Mouse (Mus musculus) intestine, embryonic 15.5 days (tissue): ENCODE results near the gene Ssr2. TPM values are rescaled to one million over a fixed set of nuclear protein-coding genes. Genes with fewer than 3 reads are reported as not detected.
A peak's percentile ranks its signal among the peaks of the same experiment; 100 is the strongest.

Experiments
- ATAC-seq: fragments of 200-750 bp; cut with Nextera tagmentation; 2 replicates; pipeline ENCODE4 v1.8.0; 2017; ENCODE audit warnings: moderate TSS enrichment, moderate library complexity
- H3K27ac ChIP-seq: fragments of 300-500 bp; sonication (generic); 2 replicates; pipeline ENCODE4 v1.5.1; 2015; ENCODE audit warnings: mild to moderate bottlenecking, inconsistent platforms
- H3K27me3 ChIP-seq: fragments of 300-500 bp; sonication (generic); replicated peaks from 2 replicates; pipeline ENCODE4 v1.6.1; 2015; ENCODE audit warnings: inconsistent platforms
- H3K36me3 ChIP-seq: fragments of 300-500 bp; sonication (generic); 2 replicates; pipeline ENCODE4 v1.6.1; 2015; ENCODE audit warnings: inconsistent platforms
- H3K4me1 ChIP-seq: fragments of 300-500 bp; sonication (generic); replicated peaks from 2 replicates; pipeline ENCODE4 v1.6.1; 2015; ENCODE audit warnings: inconsistent platforms
- H3K4me2 ChIP-seq: fragments of 300-500 bp; sonication (generic); replicated peaks from 2 replicates; pipeline ENCODE4 v1.6.1; 2015; ENCODE audit warnings: mild to moderate bottlenecking, inconsistent platforms
- H3K4me3 ChIP-seq: fragments of 300-500 bp; sonication (generic); replicated peaks from 2 replicates; pipeline ENCODE4 v1.5.1; 2015; ENCODE audit warnings: inconsistent platforms
- H3K9ac ChIP-seq: fragments of 300-500 bp; sonication (generic); 2 replicates; pipeline ENCODE4 v1.6.1; 2015; ENCODE audit warnings: inconsistent platforms
- H3K9me3 ChIP-seq: fragments of 300-500 bp; sonication (generic); 2 replicates; pipeline ENCODE4 v1.6.1; 2016; ENCODE audit warnings: inconsistent platforms
- WGBS: fragments of 180-500 bp; shearing (Covaris S2); methylation state at CpG from one replicate; pipeline ENCODE4 v1.1.7; 2015; 5-methylcytosine and 5-hydroxymethylcytosine counted together
- polyA plus RNA-seq: library from polyadenylated mRNA; unstranded; fragments of >200 nt; fragmentation: Nextera tagmentation; extraction: Ambion mirVana; gene quantifications from 2 replicates; pipeline ENCODE4 v1.2.1, GENCODE M21; 2015

Gene Ssr2
- polyA plus RNA-seq, 1 experiment from 2014 or later = 338 TPM

GRCm38 (mm10) chr3:88623346-88624135 is 47.9 kb downstream of the Ssr2 start:
- 0 out of 2 replicates have a peak, but pooled peaks have one; percentile 0 for ATAC-seq
- peak overlapping the region; percentile 79 for H3K4me2 ChIP-seq
- peak overlapping the region; percentile 93 for H3K4me3 ChIP-seq
- H3K4me1 ChIP-seq = peaks cover 36% of the 10 kb centered on the region
- peak overlapping the region; percentile 95 for H3K9ac ChIP-seq
- peak overlapping the region; percentile 95 for H3K27ac ChIP-seq
- H3K27me3 ChIP-seq = no peaks in the 10 kb centered on the region
- H3K9me3 ChIP-seq = no peaks in the 10 kb centered on the region
- WGBS = 3% methylated on average over 15 of the region's 15 CpGs
- no peaks in the 10 kb centered on the region for H3K36me3 ChIP-seq

DNA sequence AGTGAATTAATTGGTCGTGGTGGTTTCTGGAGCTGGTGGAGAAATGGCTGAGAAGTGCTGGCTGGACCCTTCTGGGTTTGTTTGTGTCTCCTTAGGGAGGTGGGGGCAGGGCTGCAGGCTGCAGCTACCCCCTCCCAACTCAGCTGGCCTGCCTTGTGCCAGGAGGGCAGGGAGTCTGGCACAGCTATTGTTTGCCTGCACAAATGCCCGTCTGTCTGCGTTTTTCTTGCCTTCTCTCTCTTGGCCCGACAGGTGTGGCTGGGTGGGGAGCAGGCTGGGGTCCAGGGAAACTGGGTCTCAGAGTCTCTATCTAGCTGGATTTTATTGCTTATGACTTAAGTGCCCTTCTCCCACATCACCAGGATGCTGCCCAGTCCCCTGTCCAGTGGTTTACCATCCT is 48.6 kb downstream of the Ssr2 start:
- peak overlapping the region; percentile 93 for H3K4me3 ChIP-seq
- no peak for ATAC-seq
- peaks cover 3% of the 10 kb centered on the region; the same call in 1 of the 2 replicates for H3K36me3 ChIP-seq
- H3K4me2 ChIP-seq = peak overlapping the region; percentile 79
- no peaks in the 10 kb centered on the region for H3K27me3 ChIP-seq
- H3K9me3 ChIP-seq = no peaks in the 10 kb centered on the region
- 16% methylated on average over 4 of the region's 4 CpGs for WGBS
- peaks cover 36% of the 10 kb centered on the region for H3K4me1 ChIP-seq
- H3K9ac ChIP-seq = peak overlapping the region; percentile 95; the same call in 1 of the 2 replicates
- peak overlapping the region; percentile 95 for H3K27ac ChIP-seq

GRCm38 (mm10) chr3:88624951-88625350 is 49.3 kb downstream of the Ssr2 start:
- H3K36me3 ChIP-seq = peaks cover 9% of the 10 kb centered on the region
- peak overlapping the region; percentile 95 for H3K27ac ChIP-seq
- peak overlapping the region; percentile 79 for H3K4me2 ChIP-seq
- no peak overlapping the region for H3K4me3 ChIP-seq
- ATAC-seq = no peak
- H3K4me1 ChIP-seq = peaks cover 36% of the 10 kb centered on the region
- no peaks in the 10 kb centered on the region for H3K9me3 ChIP-seq
- no peaks in the 10 kb centered on the region for H3K27me3 ChIP-seq
- WGBS = 36% methylated on average over 2 of the region's 2 CpGs
- peak overlapping the region; percentile 15; the same call in 1 of the 2 replicates for H3K9ac ChIP-seq

- Histone ChIP-seq H3K27ac (no peak overlapping the region), H3K4me2 (peak overlapping the region; percentile 79; the same call in 1 of the 2 replicates), H3K9ac (no peak overlapping the region; the same call in 1 of the 2 replicates)
Observed at GRCm38 (mm10) chr3:88625531-88625930, 49.9 kb downstream of the Ssr2 start.

GRCm38 (mm10) chr3:88626316-88626715 is 50.6 kb downstream of the Ssr2 start:
- Histone ChIP-seq H3K27ac (no peak overlapping the region), H3K4me2 (no peak overlapping the region), H3K4me1 (peaks cover 36% of the 10 kb centered on the region)

More at GRCm38 (mm10) chr3:88625531-88625930, 49.9 kb downstream of the Ssr2 start:
- Histone ChIP-seq H3K4me1 (peaks cover 36% of the 10 kb centered on the region), H3K36me3 (peaks cover 14% of the 10 kb centered on the region), H3K27me3 (no peaks in the 10 kb centered on the region), H3K9me3 (no peaks in the 10 kb centered on the region), H3K4me3 (no peak overlapping the region)
- no peak for ATAC-seq
- WGBS = 87% methylated on average over 7 of the region's 7 CpGs

DNA sequence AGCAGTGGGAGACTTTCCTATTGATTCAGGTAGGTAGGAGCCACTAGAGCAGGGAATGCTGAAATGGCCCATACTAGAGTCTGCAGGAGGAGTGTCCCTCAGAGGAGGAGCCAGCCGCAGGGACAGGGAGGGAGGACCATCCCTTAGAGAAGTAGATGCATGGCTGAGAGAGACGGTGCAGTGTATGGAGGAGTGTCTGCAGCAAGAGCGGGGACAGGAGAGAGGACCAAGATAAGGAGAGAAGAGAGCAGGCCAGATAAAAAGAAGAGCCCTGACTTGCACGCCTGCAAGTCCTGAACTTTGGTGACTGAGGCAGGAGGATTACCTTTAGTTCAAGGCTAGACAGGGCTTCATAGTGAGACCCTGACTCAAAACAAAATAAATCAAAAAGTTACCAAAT is 51.4 kb downstream of the Ssr2 start:
- H3K36me3 ChIP-seq = peaks cover 25% of the 10 kb centered on the region
- H3K4me1 ChIP-seq = peaks cover 36% of the 10 kb centered on the region
- H3K9ac ChIP-seq = no peak overlapping the region
- H3K27me3 ChIP-seq = no peaks in the 10 kb centered on the region
- no peak overlapping the region for H3K27ac ChIP-seq
- no peak overlapping the region for H3K4me2 ChIP-seq
- ATAC-seq = no peak
- no peaks in the 10 kb centered on the region for H3K9me3 ChIP-seq
- WGBS = 55% methylated on average over 4 of the region's 4 CpGs
- H3K4me3 ChIP-seq = no peak overlapping the region

More at GRCm38 (mm10) chr3:88626316-88626715, 50.6 kb downstream of the Ssr2 start:
- Histone ChIP-seq H3K9me3 (no peaks in the 10 kb centered on the region), H3K36me3 (peaks cover 17% of the 10 kb centered on the region), H3K27me3 (no peaks in the 10 kb centered on the region), H3K9ac (no peak overlapping the region), H3K4me3 (no peak overlapping the region)
- ATAC-seq = no peak
- WGBS = 60% methylated on average over 7 of the region's 7 CpGs

- no peak overlapping the region for H3K9ac ChIP-seq
- H3K4me1 ChIP-seq = peaks cover 33% of the 10 kb centered on the region
- no peaks in the 10 kb centered on the region for H3K9me3 ChIP-seq
- no peak overlapping the region for H3K4me3 ChIP-seq
- H3K27ac ChIP-seq = no peak overlapping the region
- peaks cover 29% of the 10 kb centered on the region for H3K36me3 ChIP-seq
- no peaks in the 10 kb centered on the region for H3K27me3 ChIP-seq
- no peak overlapping the region for H3K4me2 ChIP-seq
- WGBS = 87% methylated on average over 2 of the region's 2 CpGs
- no peak for ATAC-seq
Observed at GRCm38 (mm10) chr3:88627535-88627934, 51.9 kb downstream of the Ssr2 start.

- H3K9me3 ChIP-seq = no peaks in the 10 kb centered on the region
- H3K4me3 ChIP-seq = no peak overlapping the region
- 54% methylated on average over 4 of the region's 4 CpGs for WGBS
- H3K36me3 ChIP-seq = peaks cover 38% of the 10 kb centered on the region
- H3K4me2 ChIP-seq = no peak overlapping the region
- H3K27ac ChIP-seq = 0 out of 2 replicates have a peak overlapping the region, but pooled peaks have one; percentile 13
- ATAC-seq = no peak
- H3K27me3 ChIP-seq = no peaks in the 10 kb centered on the region
- H3K9ac ChIP-seq = no peak overlapping the region
- H3K4me1 ChIP-seq = peaks cover 26% of the 10 kb centered on the region
Observed at GRCm38 (mm10) chr3:88628766-88629165, 53.1 kb downstream of the Ssr2 start.

- Histone ChIP-seq H3K27ac (0 out of 2 replicates have a peak overlapping the region, but pooled peaks have one; percentile 13), H3K27me3 (no peaks in the 10 kb centered on the region), H3K9me3 (no peaks in the 10 kb centered on the region), H3K36me3 (peaks cover 43% of the 10 kb centered on the region), H3K4me3 (no peak overlapping the region), H3K4me2 (no peak overlapping the region), H3K4me1 (peaks cover 22% of the 10 kb centered on the region), H3K9ac (no peak overlapping the region)
- no peak for ATAC-seq
- 74% methylated on average over 13 of the region's 13 CpGs for WGBS
Observed at GRCm38 (mm10) chr3:88629244-88629643, 53.6 kb downstream of the Ssr2 start.

- WGBS = 80% methylated on average over 9 of the region's 9 CpGs
- H3K4me1 ChIP-seq = peaks cover 14% of the 10 kb centered on the region
- peaks cover 51% of the 10 kb centered on the region for H3K36me3 ChIP-seq
Observed at GRCm38 (mm10) chr3:88630018-88630417, 54.3 kb downstream of the Ssr2 start.

GRCm38 (mm10) chr3:88630849-88631341 is 55.2 kb downstream of the Ssr2 start:
- WGBS = 70% methylated on average over 6 of the region's 6 CpGs
- Histone ChIP-seq H3K4me2 (no peak overlapping the region), H3K36me3 (peaks cover 59% of the 10 kb centered on the region), H3K27me3 (no peaks in the 10 kb centered on the region), H3K4me1 (peaks cover 7% of the 10 kb centered on the region; the same call in 1 of the 2 replicates), H3K9me3 (no peaks in the 10 kb centered on the region), H3K9ac (no peak overlapping the region), H3K27ac (no peak overlapping the region), H3K4me3 (no peak overlapping the region)
- ATAC-seq = 0 out of 2 replicates have a peak, but pooled peaks have one; percentile 23

More at GRCm38 (mm10) chr3:88630018-88630417, 54.3 kb downstream of the Ssr2 start:
- Histone ChIP-seq H3K27me3 (no peaks in the 10 kb centered on the region), H3K9ac (no peak overlapping the region), H3K9me3 (no peaks in the 10 kb centered on the region), H3K4me2 (no peak overlapping the region), H3K4me3 (no peak overlapping the region), H3K27ac (0 out of 2 replicates have a peak overlapping the region, but pooled peaks have one; percentile 22)
- ATAC-seq = no peak

- H3K4me1 ChIP-seq = no peaks in the 10 kb centered on the region
- no peak overlapping the region for H3K4me2 ChIP-seq
- no peaks in the 10 kb centered on the region for H3K27me3 ChIP-seq
- H3K9ac ChIP-seq = no peak overlapping the region
- peaks cover 71% of the 10 kb centered on the region for H3K36me3 ChIP-seq
- no peak overlapping the region for H3K4me3 ChIP-seq
- H3K9me3 ChIP-seq = 0 out of 2 replicates have a peak, but pooled peaks cover 2% of the 10 kb centered on the region
- no peak overlapping the region for H3K27ac ChIP-seq
- WGBS = 60% methylated on average over 12 of the region's 12 CpGs
- no peak for ATAC-seq
Observed at GRCm38 (mm10) chr3:88631921-88632587, 56.4 kb downstream of the Ssr2 start.
